Mouse (Mus musculus): Measurements from ENCODE around the gene Ccdc82.
A peak's percentile ranks its signal among the peaks of the same experiment; 100 is the strongest.

- TF ChIP-seq CTCF (IDR thresholded peaks at IDR 0.05; ENCODE audit: borderline replicate concordance, insufficient read depth, low read depth, low read length), result no peak
- peak; percentile 49; the same call in 1 of the 2 replicates for TF ChIP-seq POLR2A (IDR thresholded peaks at IDR 0.05; ENCODE audit: borderline replicate concordance, insufficient read depth, low read length)
These were observed at the start of gene Ccdc82 for GRCm38 (mm10) chr9:13246815-13247638.
